Mouse (Mus musculus) heart, adult 2 months (tissue): Measurements from ENCODE around the gene Crip2. TPM values are rescaled to one million over a fixed set of nuclear protein-coding genes. Genes with fewer than 3 reads are reported as not detected.
A peak's percentile ranks its signal among the peaks of the same experiment; 100 is the strongest.

Experiments
- DNase-seq, 2 experiments: peaks; one replicate each; pipeline ENCODE4 v3.0.0; 2021
- H3K27ac ChIP-seq: fragments of 200-600 bp; 2 replicates; pipeline ENCODE4 v1.8.1; 2022
- H3K27me3 ChIP-seq: fragments of 200-500 bp; 2 replicates; pipeline ENCODE4 v1.6.1; 2012; ENCODE audit warnings: mild to moderate bottlenecking, low read length, inconsistent platforms, mixed read lengths; ENCODE audit not compliant: control insufficient read depth, insufficient read depth
- H3K36me3 ChIP-seq: fragments of 200-500 bp; 2 replicates; pipeline ENCODE4 v1.6.1; 2012; ENCODE audit warnings: low read length, inconsistent platforms; ENCODE audit not compliant: control insufficient read depth, insufficient read depth
- H3K4me1 ChIP-seq: fragments of 200-500 bp; 2 replicates; pipeline ENCODE4 v1.6.1; 2011; ENCODE audit warnings: low read length; ENCODE audit not compliant: control insufficient read depth, insufficient read depth
- H3K4me3 ChIP-seq: fragments of 200-600 bp; 2 replicates; pipeline ENCODE4 v1.8.1; 2022
- H3K79me2 ChIP-seq: fragments of 200-500 bp; replicated peaks from 2 replicates; pipeline ENCODE4 v1.6.1; 2012; ENCODE audit warnings: mild to moderate bottlenecking, inconsistent platforms, low read length, moderate library complexity, mixed read lengths; ENCODE audit not compliant: control insufficient read depth, insufficient read depth
- H3K9ac ChIP-seq: fragments of 200-500 bp; 2 replicates; pipeline ENCODE4 v1.6.1; 2012; ENCODE audit warnings: low read depth, mild to moderate bottlenecking, control low read depth, inconsistent platforms, low read length, mixed read lengths
- CTCF ChIP-seq: fragments of 200-600 bp; IDR thresholded peaks from 2 replicates; pipeline ENCODE4 v1.8.1; 2022; ENCODE audit warnings: antibody characterized with exemption, mild to moderate bottlenecking, moderate library complexity
- EP300 ChIP-seq: fragments of 200-500 bp; IDR thresholded peaks from 2 replicates; pipeline ENCODE4 v1.6.1; 2011; ENCODE audit warnings: low read depth, low read length, control low read depth; ENCODE audit not compliant: insufficient read depth
- POLR2A ChIP-seq: fragments of 200-500 bp; IDR thresholded peaks from 2 replicates; pipeline ENCODE4 v1.6.1; 2011; ENCODE audit warnings: mild to moderate bottlenecking, low read depth, low read length, control low read depth; ENCODE audit not compliant: insufficient read depth
- WGBS: fragments of 180-500 bp; shearing (Covaris S2); methylation state at CpG from one replicate; pipeline ENCODE4 v1.1.7; 2018; 5-methylcytosine and 5-hydroxymethylcytosine counted together
- intact Hi-C: fragments of 180-260 bp; cut with DNase I; formaldehyde crosslinking; loops from one replicate; pipeline ENCODE4 v1.15.1; 2025
- polyA plus RNA-seq: library from polyadenylated mRNA; depleted of rRNA; stranded (reverse); fragments of >200 nt; gene quantifications from 2 replicates; pipeline ENCODE4 v1.2.3, GENCODE M21; 2012
- total RNA-seq, 2 experiments: library from RNA; stranded (reverse); gene quantifications; 2 replicates each; pipeline ENCODE4 v1.2.3; 2021

The Crip2 gene
- total and polyA plus RNA-seq, 3 experiments, result 1,390 to 3,159 (median 1,660) TPM

DNA sequence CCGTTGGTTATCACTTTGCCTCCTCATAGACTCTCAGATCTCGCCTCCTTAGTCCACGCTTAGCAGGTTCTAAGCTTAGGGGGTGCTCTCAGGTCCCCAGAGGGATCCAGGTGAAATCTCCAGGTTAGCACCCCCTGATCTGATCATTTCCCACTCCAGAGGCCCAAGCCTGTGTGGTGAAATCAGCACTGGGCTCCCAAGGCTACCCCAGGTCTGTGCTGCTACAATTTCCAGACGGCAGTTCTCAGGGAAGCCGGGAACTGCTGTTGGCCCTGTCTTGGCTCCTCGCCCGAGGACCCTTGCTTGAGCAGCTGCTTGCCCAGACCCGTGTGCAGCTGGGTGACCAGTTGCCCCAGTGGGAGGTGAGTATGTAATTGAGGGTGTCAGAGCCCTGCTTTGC, 17.0 kb downstream of the Crip2 start:
- H3K27ac ChIP-seq, result no peak overlapping the region
- H3K4me3 ChIP-seq, result no peak overlapping the region
- no peaks in the 10 kb centered on the region for H3K27me3 ChIP-seq
- DNase-seq, result peak in 1 of 2 experiments; percentile 23
- H3K4me1 ChIP-seq, result peaks cover 3% of the 10 kb centered on the region
- no peak overlapping the region for H3K9ac ChIP-seq
- no peaks in the 10 kb centered on the region; the same call in 1 of the 2 replicates for H3K79me2 ChIP-seq
- intact Hi-C loops, result no loop called here
- no peaks in the 10 kb centered on the region for H3K36me3 ChIP-seq
- TF ChIP-seq EP300 (no peak), POLR2A (no peak), CTCF (no peak)
- WGBS, result 45% methylated on average over 8 of the region's 8 CpGs

DNA sequence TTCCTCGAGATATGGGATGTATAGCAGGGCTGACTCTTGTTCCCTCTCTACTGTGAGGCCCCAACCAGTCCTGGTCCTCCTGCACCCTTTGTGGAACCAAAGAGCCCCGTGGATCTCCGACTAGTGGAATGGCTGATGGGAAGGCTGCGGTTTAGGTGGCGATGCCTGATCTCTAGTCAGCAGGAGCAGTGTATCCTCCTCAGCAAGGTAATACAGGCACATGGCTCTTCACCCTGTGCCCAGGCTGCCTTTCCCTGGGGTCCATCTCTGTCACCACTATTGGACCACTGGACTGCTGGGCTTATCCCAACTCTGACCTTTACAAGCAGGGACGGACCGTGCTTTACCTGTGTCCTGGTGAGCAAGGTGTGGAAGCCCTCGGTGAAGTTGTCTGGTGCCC, 17.5 kb downstream of the Crip2 start:
- Histone ChIP-seq H3K27ac (no peak overlapping the region), H3K79me2 (no peaks in the 10 kb centered on the region), H3K9ac (no peak overlapping the region), H3K27me3 (no peaks in the 10 kb centered on the region), H3K4me3 (no peak overlapping the region), H3K4me1 (peaks cover 3% of the 10 kb centered on the region), H3K36me3 (no peaks in the 10 kb centered on the region)
- intact Hi-C loops, result no loop called here
- 86% methylated on average over 8 of the region's 8 CpGs for WGBS
- DNase-seq, result no peak
- TF ChIP-seq POLR2A (no peak), EP300 (no peak), CTCF (no peak)

DNA sequence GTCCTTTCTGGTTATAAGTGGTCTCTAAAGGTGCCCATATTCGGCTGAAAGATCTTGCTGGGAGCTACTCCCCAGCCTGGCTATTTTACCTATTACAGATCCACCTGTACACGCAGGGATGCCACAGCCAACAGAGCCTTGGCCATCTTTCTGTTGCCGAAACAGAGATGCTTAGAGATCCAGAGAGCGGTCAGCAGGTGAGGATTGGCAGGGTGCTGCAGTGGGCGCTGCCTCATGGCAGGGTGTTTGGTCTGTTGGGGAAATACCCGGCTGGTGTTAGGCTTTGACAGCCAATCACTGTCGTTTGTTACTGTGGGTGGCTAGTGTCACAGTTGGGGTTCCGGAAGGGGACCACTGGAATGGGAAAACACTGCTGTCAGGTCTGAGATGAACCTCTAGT, 17.9 kb downstream of the Crip2 start:
- no peaks in the 10 kb centered on the region for H3K36me3 ChIP-seq
- H3K79me2 ChIP-seq, result no peaks in the 10 kb centered on the region
- no peaks in the 10 kb centered on the region for H3K27me3 ChIP-seq
- WGBS, result 92% methylated on average over 8 of the region's 8 CpGs
- TF ChIP-seq EP300 (no peak), CTCF (no peak), POLR2A (no peak)
- DNase-seq, result no peak
- peaks cover 3% of the 10 kb centered on the region for H3K4me1 ChIP-seq
- no peak overlapping the region for H3K4me3 ChIP-seq
- intact Hi-C loops, result no loop called here
- no peak overlapping the region for H3K9ac ChIP-seq
- no peak overlapping the region for H3K27ac ChIP-seq

DNA sequence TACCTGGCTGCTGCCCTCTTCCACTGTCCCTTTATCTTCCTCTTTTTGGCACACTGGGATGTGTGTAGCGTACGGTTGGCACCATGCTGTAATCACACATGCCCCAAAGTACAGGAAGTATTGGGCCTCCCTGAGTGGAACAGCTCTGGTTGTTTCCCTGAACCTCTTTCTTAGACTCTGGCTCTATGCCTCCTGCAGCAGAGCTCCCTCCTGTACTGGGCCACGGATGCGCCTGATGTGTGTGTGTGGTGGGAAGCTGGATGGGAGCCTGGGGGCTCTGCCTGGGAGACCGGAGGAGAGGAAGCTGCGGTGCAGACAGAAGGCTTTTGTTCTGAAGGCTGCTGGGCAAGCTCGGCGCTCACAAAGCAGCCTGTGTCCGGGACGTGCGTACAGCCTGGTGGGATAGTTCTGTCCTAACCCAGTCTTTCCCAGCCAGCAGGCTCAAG, 23.5 kb downstream of the Crip2 start:
- H3K4me1 ChIP-seq, result no peaks in the 10 kb centered on the region
- intact Hi-C loops, result no loop called here
- H3K9ac ChIP-seq, result no peak overlapping the region
- no peak overlapping the region for H3K4me3 ChIP-seq
- WGBS, result 82% methylated on average over 11 of the region's 11 CpGs
- H3K79me2 ChIP-seq, result no peaks in the 10 kb centered on the region
- no peak for DNase-seq
- no peaks in the 10 kb centered on the region for H3K27me3 ChIP-seq
- no peak overlapping the region for H3K27ac ChIP-seq
- TF ChIP-seq CTCF, result no peak
- no peak for TF ChIP-seq EP300
- TF ChIP-seq POLR2A, result no peak
- H3K36me3 ChIP-seq, result no peaks in the 10 kb centered on the region

DNA sequence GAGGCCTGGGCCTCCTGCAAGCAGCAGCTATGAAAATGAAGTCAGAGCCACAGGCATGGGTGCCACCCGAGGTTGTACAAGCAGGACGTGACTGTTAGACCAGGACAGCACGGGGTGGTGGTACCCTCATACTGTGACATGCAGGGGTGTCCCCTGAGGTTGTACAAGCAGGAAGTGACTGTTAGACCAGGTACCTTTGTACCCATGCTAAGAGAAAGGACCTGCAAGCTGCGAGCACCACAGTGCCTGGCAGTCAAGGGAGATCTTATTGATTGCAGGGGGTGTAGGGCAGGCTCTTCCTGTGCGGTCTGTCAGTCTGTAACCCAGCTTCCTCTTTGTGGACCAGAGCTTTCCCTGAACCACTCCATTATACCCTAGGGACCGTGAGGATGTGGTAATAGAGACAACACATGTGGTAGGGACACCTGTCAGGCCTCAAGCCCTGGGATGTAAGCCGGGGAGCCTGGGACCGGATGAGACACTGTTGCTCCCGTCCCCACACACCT, 28.0 kb downstream of the Crip2 start:
- H3K27ac ChIP-seq, result no peak overlapping the region
- peak in 1 of 2 experiments; percentile 47 for DNase-seq
- 75% methylated on average over 9 of the region's 9 CpGs for WGBS

DNA sequence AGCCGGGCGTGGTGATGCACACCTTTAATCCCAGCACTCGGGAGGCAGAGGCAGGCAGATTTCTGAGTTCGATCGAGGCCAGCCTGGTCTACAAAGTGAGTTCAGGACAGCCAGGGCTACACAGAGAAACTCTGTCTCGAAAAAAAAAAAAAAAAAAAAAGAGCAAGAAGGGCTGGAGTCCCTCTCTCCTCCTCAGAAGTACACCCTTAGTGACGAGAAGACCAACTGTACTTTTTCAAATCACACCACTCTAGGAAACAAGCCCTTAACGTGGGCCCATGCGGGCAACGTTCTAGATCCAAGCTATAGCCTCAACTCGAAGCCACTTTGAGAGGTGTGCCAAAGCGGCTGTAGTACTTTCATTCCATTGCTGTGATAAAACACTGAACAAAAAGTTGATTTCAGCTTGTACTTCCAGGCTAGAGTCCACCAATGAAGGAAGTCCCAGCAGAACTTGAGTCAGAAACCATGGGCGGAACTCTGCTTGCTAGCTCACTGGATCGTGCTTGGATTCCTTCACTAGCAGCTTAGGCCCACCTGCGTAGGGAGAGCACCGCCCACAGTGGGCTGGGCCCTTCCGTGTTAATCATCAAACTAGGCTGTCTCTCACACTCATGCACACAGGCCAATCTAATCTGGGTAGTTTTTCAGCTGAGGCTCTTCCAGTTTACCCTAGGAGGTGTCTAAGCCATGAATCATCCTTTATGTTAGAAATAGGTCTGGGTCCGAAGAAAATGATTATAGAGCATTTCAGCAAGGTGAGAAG, 37.1 kb downstream of the Crip2 start:
- Histone ChIP-seq H3K36me3 (no peaks in the 10 kb centered on the region), H3K9ac (no peak overlapping the region), H3K79me2 (no peaks in the 10 kb centered on the region), H3K4me1 (no peaks in the 10 kb centered on the region), H3K27me3 (peaks cover 2% of the 10 kb centered on the region; the same call in 1 of the 2 replicates), H3K27ac (no peak overlapping the region), H3K4me3 (no peak overlapping the region)
- WGBS, result 89% methylated on average over 18 of the region's 18 CpGs
- TF ChIP-seq POLR2A (no peak), EP300 (no peak), CTCF (no peak)
- no peak for DNase-seq
- intact Hi-C loops, result no loop called here

More for the DNA sequence above, 28.0 kb downstream of the Crip2 start:
- Histone ChIP-seq H3K4me3 (no peak overlapping the region), H3K9ac (no peak overlapping the region), H3K79me2 (no peaks in the 10 kb centered on the region), H3K27me3 (no peaks in the 10 kb centered on the region), H3K4me1 (no peaks in the 10 kb centered on the region), H3K36me3 (no peaks in the 10 kb centered on the region)
- intact Hi-C loops, result no loop called here
- TF ChIP-seq EP300, result no peak
- TF ChIP-seq POLR2A, result no peak
- no peak for TF ChIP-seq CTCF
